Mouse (Mus musculus) CD4-positive, CD25-positive, alpha-beta regulatory T cell (primary cell): ENCODE data around the gene Saa2. TPM values are rescaled to one million over a fixed set of nuclear protein-coding genes. Genes with fewer than 3 reads are reported as not detected.

Source experiments
- polyA plus RNA-seq: library from polyadenylated mRNA; unstranded; fragments of 100-300 nt; shearing (Covaris generic); gene quantifications from one replicate; pipeline ENCODE4 v1.2.1, GENCODE M21; 2017

The Saa2 gene
- not detected for polyA plus RNA-seq

DNA sequence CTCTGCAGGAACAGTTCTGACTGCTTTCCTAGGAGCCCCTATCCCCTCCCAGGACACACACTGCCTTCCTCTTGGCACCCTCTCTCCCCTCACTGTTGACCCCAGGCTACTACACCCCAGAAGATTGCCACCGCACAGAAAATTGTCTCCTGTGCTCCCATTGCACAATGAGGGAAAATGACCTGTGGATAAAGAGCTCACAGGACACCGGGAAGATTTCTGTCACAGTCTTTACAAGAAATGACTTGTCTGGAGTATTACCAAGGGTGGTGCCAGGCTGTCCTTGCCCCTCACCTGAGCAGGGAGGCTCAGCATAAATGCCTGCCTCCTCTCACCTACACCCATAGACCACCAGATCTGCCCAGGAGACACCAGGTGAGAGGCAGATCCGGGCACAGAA is at the start of gene Saa2:
TSS of gene Saa2 (plus strand) at position 301 of the 400 bp plus-strand sequence.

DNA sequence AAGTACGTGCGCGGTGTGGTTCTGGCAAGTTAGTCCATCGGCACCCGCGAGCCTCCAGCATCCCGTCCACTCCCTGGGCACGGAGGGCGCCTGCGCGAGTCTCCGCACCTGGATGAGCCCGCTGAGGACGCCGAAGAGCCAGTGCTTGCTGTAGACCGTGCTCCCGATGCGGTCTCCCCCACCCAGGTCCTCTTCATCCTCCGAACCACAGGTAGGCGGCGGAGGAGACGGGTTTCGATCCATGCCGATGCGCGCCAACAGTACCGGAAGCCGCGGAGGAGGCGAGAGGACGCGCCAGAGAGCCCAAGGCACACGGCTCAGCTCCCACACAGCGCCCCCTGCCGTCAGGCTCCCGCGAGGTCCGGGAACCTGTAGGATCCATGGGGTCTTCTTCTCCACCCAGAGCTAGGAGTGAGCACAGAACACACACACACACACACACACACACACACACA is 41.2 kb upstream of the Saa2 start, which contains the start of gene Saal1:
TSS of gene Saal1 (minus strand) at position 291 of the 455 bp plus-strand sequence.

DNA sequence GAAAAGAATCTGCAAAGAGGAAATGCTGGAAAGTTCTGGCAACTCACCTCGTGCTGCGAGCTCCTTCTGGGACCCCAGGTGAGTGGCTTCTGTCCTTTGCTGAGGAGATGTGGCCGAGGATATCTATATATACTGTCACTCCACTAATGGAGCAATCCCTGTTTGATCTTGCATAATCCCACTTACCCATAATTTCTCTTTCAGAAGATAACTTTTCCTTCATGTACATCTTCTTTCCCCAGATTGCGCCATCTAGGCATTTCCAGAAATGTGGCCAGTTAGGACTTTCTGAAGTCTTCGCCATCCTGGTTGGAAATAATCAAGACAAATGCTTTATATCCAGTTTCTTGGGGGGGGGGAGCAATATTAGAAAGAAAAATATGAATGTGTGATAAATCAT is 36.0 kb upstream of the Saa2 start, which contains the start of gene Saa3:
TSS of gene Saa3 (minus strand) at position 101 of the 400 bp plus-strand sequence.

DNA sequence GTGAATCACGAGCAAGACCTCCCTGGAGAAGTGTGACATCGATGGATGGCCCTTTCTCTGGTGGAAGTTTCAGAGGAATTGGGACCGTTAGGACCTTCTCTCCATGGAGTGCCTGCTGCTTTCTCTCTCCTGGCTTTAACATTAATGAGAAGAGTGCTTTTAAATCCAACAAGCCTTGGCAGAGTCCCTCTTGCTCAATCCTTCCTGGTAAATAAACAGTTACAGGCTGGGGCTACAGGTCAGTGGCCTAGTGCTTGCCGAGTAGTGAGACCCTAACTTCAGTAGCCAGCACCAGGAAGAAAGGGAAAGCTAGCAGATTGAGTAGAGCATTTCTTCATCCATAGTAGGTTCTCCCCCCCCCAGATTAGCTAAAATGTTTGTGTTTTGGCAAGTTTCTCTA is 19.1 kb upstream of the Saa2 start, which contains the start of gene Saa4:
TSS of gene Saa4 (minus strand) at position 146 of the 400 bp plus-strand sequence.

DNA sequence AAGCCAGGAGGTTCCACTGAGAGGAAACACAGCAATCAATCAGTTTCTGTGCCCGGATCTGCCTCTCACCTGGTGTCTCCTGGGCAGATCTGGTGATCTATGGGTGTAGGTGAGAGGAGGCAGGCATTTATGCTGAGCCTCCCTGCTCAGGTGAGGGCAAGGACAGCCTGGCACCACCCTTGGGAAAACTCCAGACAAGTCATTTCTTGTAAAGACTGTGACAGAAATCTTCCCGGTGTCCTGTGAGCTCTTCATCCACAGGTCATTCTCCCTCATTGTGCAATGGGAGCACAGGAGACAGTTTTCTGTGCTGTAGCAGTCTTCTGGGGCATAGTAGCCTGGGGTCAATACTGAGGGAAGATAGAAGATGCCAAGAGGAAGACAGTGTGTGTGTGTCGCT is 8.7 kb upstream of the Saa2 start, which contains the start of gene Saa1:
TSS of gene Saa1 (minus strand) at position 101 of the 400 bp plus-strand sequence.

DNA sequence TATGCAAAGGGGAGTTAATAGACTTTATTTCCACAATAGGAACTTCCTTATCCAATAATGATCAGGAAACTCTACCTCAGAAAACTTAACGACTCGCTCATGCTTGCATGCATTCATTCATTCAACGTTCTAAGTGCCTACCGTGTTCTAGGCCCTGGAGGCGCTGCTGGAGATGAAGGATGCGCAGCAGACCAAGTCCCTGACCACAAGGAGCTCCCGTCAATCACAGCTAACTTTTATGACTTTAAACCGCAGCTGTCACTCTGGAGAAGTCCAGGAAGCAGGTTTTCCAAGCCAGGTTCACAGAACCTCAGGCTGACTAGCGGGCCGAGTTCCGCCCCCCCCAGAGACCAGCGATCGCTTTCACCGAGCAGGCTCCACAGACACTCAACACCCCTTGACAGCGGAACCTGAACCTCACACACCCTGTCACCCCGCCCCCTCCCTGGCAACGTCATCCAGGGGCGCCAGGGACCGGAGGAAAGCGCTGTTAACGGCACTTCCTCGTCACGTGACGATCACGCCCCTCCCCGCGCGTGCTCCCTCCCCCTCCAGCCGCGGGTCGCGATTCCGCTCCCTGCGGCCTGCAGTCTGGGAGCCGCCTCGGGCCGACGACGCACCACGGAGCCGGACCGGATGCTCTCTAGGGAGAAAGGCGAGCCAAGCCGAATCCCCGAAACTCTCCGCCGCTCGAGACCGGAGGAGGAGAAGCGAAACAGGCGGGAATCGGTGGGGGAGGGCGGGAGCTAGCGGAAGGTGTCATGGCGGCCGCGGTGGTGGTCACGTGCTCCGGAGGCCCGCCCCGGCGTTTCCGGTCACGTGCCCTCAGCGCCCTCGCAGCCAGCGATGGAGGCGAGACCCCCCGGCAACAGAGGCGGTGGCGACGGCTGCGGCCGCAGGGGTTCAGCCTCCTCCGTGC is 44.0 kb downstream of the Saa2 start, which contains the start of the genes Hps5 and Gtf2h1:
TSS of gene Hps5 (minus strand) at position 778 of the 919 bp plus-strand sequence.
TSS of gene Gtf2h1 (plus strand) at position 817 of the 919 bp plus-strand sequence.

Other genes with a start within 250 kb of the Saa2 start
- 20.2 TPM for gene Sergef, start 112.0 kb upstream of the Saa2 start, polyA plus RNA-seq
- gene Tph1, start 79.3 kb upstream of the Saa2 start, polyA plus RNA-seq = 1.0 TPM
- 19.5 TPM for gene Saal1, start 41.1 kb upstream of the Saa2 start, polyA plus RNA-seq
- gene Saa3, start 36.1 kb upstream of the Saa2 start, polyA plus RNA-seq = 0.08 TPM
- not detected for gene Saa4, start 19.2 kb upstream of the Saa2 start, polyA plus RNA-seq
- gene Saa1, start 8.8 kb upstream of the Saa2 start, polyA plus RNA-seq = not detected
- 33.8 TPM for gene Hps5, start 44.3 kb downstream of the Saa2 start, polyA plus RNA-seq
- gene Gtf2h1, start 44.3 kb downstream of the Saa2 start, polyA plus RNA-seq = 52.1 TPM
- gene Ldha, start 89.7 kb downstream of the Saa2 start, polyA plus RNA-seq = 1,105 TPM
- not detected for gene Ldhc, start 109.4 kb downstream of the Saa2 start, polyA plus RNA-seq
- gene Tsg101, start 168.2 kb downstream of the Saa2 start, polyA plus RNA-seq = 140 TPM
- gene Uevld, start 206.7 kb downstream of the Saa2 start, polyA plus RNA-seq = 6.9 TPM
- gene Gm9999, start 231.8 kb downstream of the Saa2 start, polyA plus RNA-seq = not detected